Mouse (Mus musculus) forebrain, embryonic 13.5 days (tissue): ENCODE measurements at regions not wholly inside any gene's neighbourhood (a gene's known extent, or its start where the extent isn't known, plus 50 kb on each side); places are given as distances from the start of the nearest gene placed in this dataset.

ENCODE experiments used
- ATAC-seq: fragments of 200-750 bp; cut with Nextera tagmentation; 2 replicates; pipeline ENCODE4 v1.8.0; 2017
- H3K27ac ChIP-seq: fragments of 300-500 bp; sonication (generic); 2 replicates; pipeline ENCODE4 v1.5.1; 2015; ENCODE audit warnings: inconsistent platforms, mild to moderate bottlenecking, moderate library complexity
- H3K27me3 ChIP-seq: fragments of 300-500 bp; sonication (generic); 2 replicates; pipeline ENCODE4 v1.6.1; 2015; ENCODE audit warnings: mild to moderate bottlenecking, inconsistent platforms
- H3K36me3 ChIP-seq: fragments of 300-500 bp; sonication (generic); 2 replicates; pipeline ENCODE4 v1.6.1; 2015; ENCODE audit warnings: mild to moderate bottlenecking, inconsistent platforms; ENCODE audit not compliant: poor library complexity, severe bottlenecking
- H3K4me1 ChIP-seq: fragments of 300-500 bp; sonication (generic); 2 replicates; pipeline ENCODE4 v1.6.1; 2015; ENCODE audit warnings: inconsistent platforms
- H3K4me2 ChIP-seq: fragments of 300-500 bp; sonication (generic); 2 replicates; pipeline ENCODE4 v1.6.1; 2015; ENCODE audit warnings: inconsistent platforms, mild to moderate bottlenecking, moderate library complexity
- H3K4me3 ChIP-seq: fragments of 300-500 bp; sonication (generic); 2 replicates; pipeline ENCODE4 v1.5.1; 2015; ENCODE audit warnings: mild to moderate bottlenecking, inconsistent platforms
- H3K9ac ChIP-seq: fragments of 300-500 bp; sonication (generic); 2 replicates; pipeline ENCODE4 v1.6.1; 2015; ENCODE audit warnings: mild to moderate bottlenecking, inconsistent platforms
- H3K9me3 ChIP-seq: fragments of 300-500 bp; sonication (generic); replicated peaks from 2 replicates; pipeline ENCODE4 v1.6.1; 2016; ENCODE audit warnings: inconsistent platforms
- WGBS: fragments of 180-500 bp; shearing (Covaris S2); methylation state at CpG from one replicate; pipeline ENCODE4 v1.1.7; 2015; 5-methylcytosine and 5-hydroxymethylcytosine counted together

DNA sequence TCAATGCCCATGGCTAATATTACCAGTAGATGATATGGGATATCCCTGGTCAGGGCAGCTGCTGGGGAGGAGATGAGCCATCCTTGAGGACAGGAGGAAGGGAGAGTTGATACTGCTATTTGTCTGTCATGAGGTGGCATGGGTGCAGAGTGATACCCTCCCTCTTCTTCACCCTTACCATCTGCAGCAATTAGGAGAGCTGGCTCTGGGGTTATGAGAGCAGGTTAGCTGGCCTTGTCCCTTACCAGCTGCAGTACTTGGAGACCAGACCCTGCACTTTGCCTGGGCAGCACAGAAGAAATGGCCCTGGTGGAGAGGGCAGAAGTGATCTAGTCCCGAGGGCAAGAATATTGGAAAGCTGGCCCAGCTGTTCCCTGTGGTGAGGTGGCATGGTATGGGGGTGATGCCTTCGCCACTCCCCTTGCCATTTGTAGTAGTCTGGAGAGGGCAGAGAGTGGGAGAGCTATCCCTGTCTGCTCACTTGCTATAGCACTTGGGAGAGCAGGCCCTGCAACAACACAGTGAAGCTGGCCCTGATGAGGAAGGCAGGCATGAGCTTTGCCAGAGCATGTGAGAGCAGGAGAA lies 73.6 kb upstream of the Ppp6c start:
- Histone ChIP-seq H3K4me2 (no peak overlapping the region), H3K27ac (no peak overlapping the region), H3K36me3 (no peaks in the 10 kb centered on the region), H3K27me3 (no peaks in the 10 kb centered on the region), H3K4me1 (no peaks in the 10 kb centered on the region), H3K9ac (no peak overlapping the region), H3K4me3 (no peak overlapping the region), H3K9me3 (no peaks in the 10 kb centered on the region)
- no peak for ATAC-seq
- 83% methylated on average over 2 of the region's 2 CpGs for WGBS

DNA sequence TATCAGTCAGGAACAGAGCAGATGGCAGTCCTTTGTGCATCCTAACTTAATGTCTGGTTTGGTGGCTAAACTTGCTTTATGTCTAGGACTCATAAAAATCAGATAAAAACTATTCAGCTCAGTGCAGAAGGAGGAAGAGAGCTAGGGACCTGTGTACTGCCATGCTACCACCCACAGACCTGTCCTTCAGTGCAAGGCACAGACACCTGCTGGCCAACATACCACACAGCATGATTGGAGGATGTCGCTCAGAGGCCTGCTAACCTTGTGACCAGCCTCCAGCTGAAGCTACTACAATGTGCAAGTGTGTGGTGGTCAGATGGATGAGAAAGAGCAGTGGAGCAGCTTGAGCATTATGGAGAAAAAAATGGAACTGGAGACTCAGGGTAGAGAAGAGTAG lies 73.0 kb upstream of the Ppp6c start:
- no peaks in the 10 kb centered on the region for H3K36me3 ChIP-seq
- no peaks in the 10 kb centered on the region for H3K4me1 ChIP-seq
- no peak for ATAC-seq
- 88% methylated on average over 1 of the region's 1 CpGs for WGBS
- no peak overlapping the region for H3K9ac ChIP-seq
- no peak overlapping the region for H3K27ac ChIP-seq
- H3K9me3 ChIP-seq: no peaks in the 10 kb centered on the region
- H3K27me3 ChIP-seq: no peaks in the 10 kb centered on the region
- H3K4me3 ChIP-seq: no peak overlapping the region
- no peak overlapping the region for H3K4me2 ChIP-seq

DNA sequence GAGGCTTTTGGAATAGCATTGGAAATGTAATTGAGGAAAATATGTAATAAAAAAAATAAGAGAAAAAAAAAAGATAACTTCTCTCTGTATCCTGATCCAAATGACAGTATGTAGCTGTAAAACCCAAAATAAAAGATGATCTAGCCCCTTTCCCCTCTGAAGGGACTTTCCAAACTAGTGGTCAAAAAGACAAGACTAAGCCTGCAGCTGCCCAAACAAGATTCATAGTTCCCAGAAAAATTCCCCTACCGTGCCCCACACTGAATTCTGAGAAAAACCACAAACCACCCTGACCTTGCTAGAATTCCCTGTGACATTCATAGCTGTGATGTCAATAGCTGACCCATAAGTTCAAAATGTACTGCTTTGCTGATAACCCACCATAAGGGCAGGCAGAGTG lies 69.2 kb upstream of the Ppp6c start:
- no peaks in the 10 kb centered on the region for H3K9me3 ChIP-seq
- no peak overlapping the region for H3K9ac ChIP-seq
- H3K36me3 ChIP-seq: no peaks in the 10 kb centered on the region
- H3K27me3 ChIP-seq: no peaks in the 10 kb centered on the region
- H3K4me1 ChIP-seq: no peaks in the 10 kb centered on the region
- no peak for ATAC-seq
- H3K4me3 ChIP-seq: no peak overlapping the region
- H3K4me2 ChIP-seq: no peak overlapping the region
- WGBS: 73% methylated on average over 1 of the region's 1 CpGs
- H3K27ac ChIP-seq: no peak overlapping the region

DNA sequence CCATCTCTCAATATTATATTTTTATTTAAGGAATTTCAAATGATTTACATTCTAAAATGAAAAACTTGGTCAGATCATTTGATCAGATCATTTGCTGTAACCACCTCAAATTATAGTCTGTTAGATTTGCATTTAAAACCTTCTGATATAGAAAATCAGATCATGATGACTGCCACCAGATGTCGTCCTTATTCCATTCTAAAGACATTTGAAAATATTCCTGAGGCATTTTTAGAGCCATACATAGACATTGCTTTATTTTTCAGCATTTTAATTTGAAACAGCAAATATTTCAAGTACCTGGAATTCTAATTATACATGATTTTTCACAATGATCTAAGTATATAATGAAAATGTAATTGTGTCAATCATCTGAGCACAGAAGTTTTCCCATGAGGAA lies 52.0 kb upstream of the Ppp6c start:
- Histone ChIP-seq H3K27me3 (no peaks in the 10 kb centered on the region), H3K27ac (no peak overlapping the region), H3K4me2 (no peak overlapping the region), H3K4me1 (no peaks in the 10 kb centered on the region), H3K9me3 (no peaks in the 10 kb centered on the region), H3K36me3 (no peaks in the 10 kb centered on the region), H3K9ac (no peak overlapping the region), H3K4me3 (no peak overlapping the region)
- WGBS: 63% methylated on average over 1 of the region's 1 CpGs
- ATAC-seq: no peak
